Mouse (Mus musculus) liver, postnatal 0 days (tissue): Measurements from ENCODE around the gene Bcl2l2.

ENCODE experiments used
- CTCF ChIP-seq: sonication (generic); IDR thresholded peaks from 2 replicates; pipeline ENCODE4 v1.5.1; 2016; ENCODE audit warnings: antibody characterized with exemption, low read depth
- EP300 ChIP-seq: IDR thresholded peaks from 2 replicates; pipeline ENCODE4 v1.6.1; 2016; ENCODE audit warnings: antibody characterized with exemption, low read depth, mild to moderate bottlenecking

DNA sequence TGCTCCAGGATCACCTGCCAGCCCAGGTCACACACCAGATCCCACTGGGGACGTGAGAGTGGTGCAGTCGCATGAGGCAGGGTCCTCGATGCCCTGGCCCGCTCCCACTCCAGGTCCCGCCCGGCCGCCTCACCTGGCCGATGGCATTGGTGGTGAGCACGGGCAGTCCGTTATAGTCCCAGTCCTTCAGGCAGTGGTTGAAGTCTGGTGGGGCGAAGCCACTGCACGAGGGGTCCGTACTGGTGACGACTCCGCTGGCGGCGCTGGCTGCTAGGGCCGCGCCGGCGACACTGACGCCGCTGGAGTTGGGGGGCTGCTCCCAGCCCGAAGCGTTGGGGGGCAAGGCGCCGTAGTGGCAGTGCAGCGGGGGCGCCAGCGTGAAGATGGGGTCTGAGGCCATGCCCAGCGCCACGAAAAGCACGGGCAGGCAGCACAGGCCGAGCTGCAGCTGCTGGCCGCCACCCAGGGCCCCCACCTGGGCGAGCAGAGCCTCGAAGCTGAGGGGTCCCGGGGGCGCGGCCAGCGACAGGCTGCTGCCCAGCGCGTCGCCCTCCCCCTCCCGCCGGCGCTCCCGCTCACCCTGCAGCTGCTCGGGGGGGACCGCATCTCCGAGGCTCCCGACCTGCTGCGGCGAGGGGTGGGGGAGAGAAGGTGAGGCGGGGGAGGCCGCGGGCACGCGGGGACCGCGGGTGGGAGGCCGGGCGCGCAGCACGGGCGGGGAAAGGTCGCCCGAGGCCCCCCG is 29.1 kb downstream of the Bcl2l2 start:
- TF ChIP-seq CTCF (no peak), EP300 (no peak)
